Mouse (Mus musculus) cerebellum, adult 11-12 months (tissue): ENCODE measurements around the gene Tmem255b.
A peak's percentile ranks its signal among the peaks of the same experiment; 100 is the strongest.

Experiments
- DNase-seq: peaks from one replicate; pipeline ENCODE4 v3.0.0; 2022

Tmem255b gene

DNA sequence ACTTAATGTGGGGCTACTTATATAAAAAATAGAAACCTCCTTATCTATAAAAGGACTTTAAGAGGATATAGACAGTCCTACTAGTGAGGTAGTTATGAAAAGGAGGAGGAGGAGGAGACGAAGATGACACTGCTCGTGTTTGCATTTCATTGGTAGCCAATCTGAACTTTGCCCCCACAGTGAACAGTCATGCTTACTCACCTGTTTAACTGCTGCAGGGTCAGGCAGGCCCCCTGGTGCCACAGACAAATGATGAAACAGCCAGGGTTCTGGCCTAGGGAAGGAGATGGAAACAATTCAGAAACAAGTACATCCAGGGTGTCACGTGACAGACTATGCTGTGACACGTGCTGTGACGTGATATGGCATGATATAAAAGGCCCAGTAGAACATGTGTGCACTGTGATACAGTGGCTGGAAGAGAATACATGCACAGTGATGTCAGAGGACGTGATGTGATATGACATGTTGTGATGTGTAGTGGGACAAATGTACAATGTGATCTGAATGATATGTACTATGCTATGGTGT lies 16.8 kb downstream of the Tmem255b start:
- DNase-seq: no peak

DNA sequence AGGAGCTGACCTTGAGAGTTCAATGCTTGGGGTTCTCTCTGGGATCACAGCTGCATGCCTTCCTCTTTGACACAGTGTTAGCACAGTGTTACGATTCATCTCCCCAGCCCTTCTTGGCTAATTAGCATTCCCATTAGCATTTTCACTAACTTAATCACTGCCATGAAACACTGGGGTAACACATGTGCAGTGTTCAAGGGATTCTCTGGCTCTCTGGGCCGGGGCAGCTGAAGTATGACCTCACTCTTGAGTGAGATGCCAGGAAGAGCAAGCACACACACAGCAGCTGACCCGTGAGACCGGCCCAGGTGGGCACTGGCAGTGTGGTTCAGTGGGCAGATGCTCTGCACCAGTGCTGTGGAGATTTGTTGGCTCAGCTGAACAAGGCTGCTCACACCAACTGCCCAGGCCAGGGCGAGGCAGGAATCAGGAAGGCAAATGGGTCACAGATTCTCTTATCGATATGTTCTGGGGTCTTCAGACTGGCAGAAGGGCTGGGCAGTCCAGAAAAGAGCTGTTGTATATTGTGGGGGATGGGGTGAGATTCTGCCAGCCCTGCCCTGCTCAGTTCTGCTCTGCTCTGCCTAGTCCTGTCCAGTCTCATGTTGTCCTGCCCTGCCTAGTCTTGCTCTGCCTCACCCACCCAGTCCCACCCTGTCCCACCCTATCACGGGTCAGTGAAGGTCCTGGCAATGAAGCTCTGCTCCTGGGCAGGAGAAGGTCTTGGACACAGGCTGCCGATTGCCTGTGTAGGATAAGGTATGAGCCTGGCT lies 19.5 kb downstream of the Tmem255b start:
- DNase-seq: no peak

DNA sequence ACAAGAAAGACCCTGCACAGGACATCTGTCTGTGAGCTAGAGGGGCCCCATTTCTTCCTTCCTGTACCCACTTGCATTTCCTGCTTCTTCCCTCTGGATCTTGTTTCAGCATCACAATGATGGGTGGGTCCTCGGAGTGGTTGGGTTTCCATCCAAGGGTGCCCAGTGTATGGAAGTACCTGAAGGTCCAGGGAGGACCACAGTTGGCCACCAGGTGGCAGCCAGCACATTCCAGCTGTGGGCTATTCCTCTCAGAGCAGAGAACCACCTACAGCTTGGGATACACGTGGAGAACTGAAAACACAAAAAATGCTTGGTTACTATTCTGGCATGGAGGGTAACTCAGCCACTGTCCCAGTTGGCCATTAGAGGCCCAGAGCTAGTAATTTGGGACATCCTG lies 20.3 kb downstream of the Tmem255b start:
- no peak for DNase-seq

GRCm38 (mm10) chr8:13459431-13459830 lies 24.4 kb downstream of the Tmem255b start:
- no peak for DNase-seq

GRCm38 (mm10) chr8:13461085-13461765 lies 26.2 kb downstream of the Tmem255b start:
- no peak for DNase-seq

GRCm38 (mm10) chr8:13461843-13462242 lies 26.9 kb downstream of the Tmem255b start:
- peak; percentile 52 for DNase-seq

DNA sequence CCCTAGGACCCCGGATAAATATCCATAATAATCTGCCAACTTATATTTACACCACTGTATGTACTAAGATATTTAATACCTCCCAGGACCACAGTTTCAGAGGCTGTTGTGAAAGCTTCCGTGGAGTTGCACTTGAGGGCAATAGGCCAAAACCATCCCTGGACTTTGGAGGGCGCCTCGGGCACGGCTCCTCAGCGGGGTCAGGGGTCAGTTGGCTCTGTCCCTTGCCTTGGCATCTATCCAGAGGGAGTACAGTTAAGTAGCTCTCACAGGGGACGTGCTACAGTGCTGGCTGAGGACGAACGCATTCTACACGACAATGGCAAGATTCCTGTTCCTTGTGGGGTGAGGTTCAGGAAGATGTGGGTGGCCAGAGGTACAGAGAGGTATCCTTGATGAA lies 27.4 kb downstream of the Tmem255b start:
- DNase-seq: no peak

DNA sequence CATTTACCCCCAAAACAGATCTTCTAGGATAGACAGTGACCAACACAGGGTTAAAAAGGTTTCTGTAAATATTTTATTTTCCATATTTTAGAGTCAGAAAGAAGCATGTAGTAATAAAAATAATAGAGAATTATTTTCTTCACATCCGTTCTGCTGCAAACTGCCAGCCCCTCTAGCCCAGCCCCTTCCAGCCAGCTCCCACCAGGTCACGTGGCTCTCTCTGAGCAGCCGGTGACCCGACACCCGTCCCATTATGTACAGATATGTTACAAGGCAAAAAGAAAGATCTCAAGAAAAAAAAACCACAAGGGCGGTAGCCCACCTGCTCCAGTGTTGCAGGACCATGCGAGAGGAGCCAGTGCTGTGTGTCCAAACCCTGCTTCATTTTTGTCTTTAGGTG lies 30.3 kb downstream of the Tmem255b start:
- no peak for DNase-seq

GRCm38 (mm10) chr8:13466989-13467388 lies 32.0 kb downstream of the Tmem255b start:
- no peak for DNase-seq

DNA sequence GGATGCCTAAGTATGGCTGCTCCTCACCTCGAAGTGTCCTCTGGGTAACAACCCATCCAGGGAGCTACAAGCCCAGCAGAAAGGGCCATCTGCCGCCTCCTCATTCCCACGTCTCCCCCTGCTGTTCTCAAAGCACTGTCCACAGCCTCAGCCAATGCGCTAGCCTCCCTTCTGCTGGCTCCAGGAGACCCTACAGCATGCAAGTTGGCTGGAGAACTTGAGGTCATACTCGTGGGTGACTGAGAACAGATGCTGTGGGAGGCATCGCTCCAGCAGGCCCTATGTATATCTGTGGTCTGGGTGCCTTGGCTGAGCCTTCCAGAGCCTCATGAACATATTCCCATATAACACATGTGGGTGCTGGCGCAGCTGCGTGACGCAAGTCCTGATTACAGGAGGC lies 33.7 kb downstream of the Tmem255b start:
- DNase-seq: no peak

GRCm38 (mm10) chr8:13471484-13471883 lies 36.5 kb downstream of the Tmem255b start:
- no peak for DNase-seq

DNA sequence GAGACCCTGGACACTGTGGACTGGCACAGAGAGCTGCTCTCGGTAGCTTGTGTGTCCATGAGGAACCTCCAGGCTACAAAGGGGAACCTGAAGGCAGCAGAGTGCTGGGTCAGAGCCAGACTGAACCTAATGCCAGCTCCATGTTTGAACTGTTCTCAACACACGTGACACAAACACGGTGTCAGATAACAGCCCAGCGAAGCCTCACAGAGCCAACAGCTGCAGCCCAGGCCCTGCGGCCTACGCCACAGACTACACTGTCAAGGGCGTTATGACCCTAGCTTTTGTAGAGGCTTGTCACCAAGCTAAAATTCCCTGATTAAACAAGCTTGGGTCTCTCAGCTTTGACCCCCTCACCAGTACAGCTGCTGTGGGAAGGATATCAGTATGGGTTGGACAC lies 37.3 kb downstream of the Tmem255b start:
- DNase-seq: no peak

- no peak for DNase-seq
Observed at GRCm38 (mm10) chr8:13475892-13476291, 40.9 kb downstream of the Tmem255b start.

GRCm38 (mm10) chr8:13481089-13481554 lies 46.1 kb downstream of the Tmem255b start:
- DNase-seq: no peak

- no peak for DNase-seq
Observed at GRCm38 (mm10) chr8:13481596-13481995, 46.6 kb downstream of the Tmem255b start.

GRCm38 (mm10) chr8:13482101-13482801 lies 47.3 kb downstream of the Tmem255b start:
- no peak for DNase-seq

DNA sequence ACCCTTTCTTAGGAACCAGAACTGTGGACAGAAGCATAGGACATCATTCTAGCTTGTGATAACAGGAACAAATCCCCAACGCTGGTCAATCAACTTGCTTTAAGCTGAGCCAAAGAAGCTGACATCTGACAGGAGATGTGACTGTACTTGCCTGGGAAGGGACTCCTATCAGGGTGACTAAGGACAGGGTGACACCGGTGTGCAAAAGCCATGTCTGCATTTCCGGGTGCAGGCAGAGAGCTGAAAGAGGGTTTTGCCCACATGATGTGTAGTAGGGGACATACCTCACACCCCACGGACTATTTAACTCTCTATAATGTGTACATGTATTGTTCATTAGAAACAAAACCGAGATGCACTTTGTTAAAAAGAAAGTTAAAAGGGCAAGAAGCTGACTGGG lies 48.2 kb downstream of the Tmem255b start:
- DNase-seq: no peak

DNA sequence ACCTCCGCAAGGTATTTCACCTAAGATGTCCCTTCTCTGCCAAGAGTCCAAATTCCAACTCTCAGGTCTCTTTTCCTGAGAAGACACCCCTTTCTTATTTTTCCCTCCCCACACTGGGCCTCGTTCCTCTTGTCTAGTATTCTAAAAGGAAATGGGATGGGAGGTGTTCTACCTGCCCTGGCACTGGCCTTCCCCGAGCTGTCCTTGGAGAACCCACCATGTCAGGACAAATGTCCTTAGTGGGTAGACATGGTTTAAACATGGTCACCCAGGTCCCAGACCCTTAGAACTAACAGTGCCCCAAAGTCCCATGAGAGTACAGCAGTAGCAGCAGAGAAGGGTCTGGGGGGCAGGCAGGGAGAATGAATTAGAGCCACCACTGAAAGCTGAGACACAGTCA lies 54.4 kb downstream of the Tmem255b start:
- no peak for DNase-seq

GRCm38 (mm10) chr8:13489986-13490910 lies 55.3 kb downstream of the Tmem255b start:
- no peak for DNase-seq

DNA sequence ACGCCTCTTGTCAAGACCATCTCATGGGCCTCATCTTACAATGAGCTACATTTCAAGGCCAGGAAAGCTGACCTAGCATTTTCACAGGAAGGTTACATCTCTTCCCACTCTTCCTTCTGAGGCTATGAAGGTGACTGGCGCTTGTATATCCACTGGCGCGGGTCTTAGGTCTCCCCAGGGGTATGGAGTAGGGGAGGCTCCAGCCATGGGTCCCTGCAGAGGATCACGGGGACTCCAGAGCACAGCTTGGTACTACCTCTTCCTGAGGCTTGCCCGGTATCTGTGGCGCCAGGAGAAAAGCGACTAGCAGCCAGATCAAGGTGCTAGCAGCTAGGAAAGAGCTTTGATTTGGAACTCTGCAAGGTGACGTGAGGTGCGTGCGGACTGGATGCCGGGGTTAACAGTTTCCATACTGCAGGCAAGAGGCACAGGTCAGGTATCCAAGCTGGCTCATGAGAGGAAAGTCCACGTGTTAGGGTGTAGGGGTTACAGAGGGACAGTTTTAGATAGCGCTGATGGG lies 56.6 kb downstream of the Tmem255b start:
- DNase-seq: no peak

DNA sequence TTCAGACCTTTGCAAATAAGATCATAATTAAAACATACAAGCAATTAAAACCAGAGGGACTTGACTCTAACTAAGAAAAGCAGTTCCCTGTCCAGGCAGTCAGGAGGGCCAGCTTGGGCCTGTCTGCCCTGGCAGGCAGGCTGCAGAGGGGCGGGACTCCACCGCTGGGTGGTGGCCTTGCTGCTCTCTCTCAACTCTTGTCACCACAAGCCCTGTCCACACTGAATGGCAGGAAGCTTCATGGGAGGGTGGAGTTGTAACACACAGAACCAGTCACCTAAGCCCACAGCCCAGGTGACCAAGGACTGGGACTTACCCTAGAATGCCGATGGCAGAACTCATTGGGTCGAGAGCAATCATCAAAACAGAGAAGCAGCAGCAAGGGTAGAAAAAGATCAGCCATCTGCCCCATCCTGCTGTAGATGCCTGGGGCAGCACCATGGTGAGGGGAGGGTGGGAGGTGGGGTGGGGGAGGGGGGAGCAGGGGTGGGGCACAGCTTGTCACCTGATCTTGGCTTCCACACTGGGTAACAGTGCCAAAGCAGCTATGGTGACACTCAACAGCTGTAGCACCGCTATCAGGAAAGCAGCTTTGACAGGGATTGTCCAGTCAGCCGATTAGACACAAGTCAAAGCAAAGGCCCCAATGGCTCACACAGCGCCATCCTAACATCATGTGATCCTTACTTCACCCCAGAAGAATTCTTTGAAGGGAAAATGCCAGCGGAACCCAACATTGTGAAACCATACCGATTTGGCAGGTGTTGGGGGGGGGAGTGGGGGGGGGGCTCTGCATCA lies 57.4 kb downstream of the Tmem255b start:
- DNase-seq: no peak
